Mouse (Mus musculus): ENCODE data around the gene Ifrd2.
"Not testable (repeated sequence)": the region's sequence is repeated elsewhere in the genome, so short reads cannot be mapped to it uniquely, and the experiment has no call there.

Ifrd2 gene

DNA sequence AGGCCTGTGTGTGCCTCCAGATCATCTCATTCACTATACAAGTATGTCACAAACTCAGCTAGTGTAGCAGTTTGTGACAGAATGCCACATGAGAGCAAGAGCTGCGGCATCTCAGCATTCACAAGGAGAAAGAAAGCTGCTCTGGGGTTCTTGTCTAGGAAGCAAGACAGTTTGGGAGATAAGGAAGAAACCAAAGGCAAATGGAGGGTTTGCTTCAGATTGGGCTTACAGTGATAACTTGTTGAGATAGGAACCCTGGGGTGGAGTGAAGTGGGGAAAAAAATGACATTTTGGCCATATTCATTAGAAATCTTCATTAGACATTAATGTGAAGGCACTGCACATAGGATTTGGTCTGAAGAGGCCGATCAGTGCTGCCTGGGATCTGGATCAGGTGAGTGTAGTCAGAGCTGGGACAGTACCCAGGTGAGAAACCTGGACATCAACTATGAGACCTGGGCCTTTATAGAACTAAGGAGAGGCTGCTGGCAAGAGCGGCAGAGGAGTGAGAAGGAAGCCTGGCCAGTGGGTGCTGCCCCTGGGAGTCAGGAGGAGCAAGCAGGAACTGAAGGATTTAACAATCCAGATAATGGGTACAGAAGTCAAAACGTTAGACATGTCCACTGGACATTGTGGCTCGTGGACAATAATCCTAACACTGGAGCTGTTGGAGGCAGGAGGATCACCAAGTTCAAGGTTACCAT lies 34.6 kb upstream of the Ifrd2 start:
- DNase-seq (ENCODE audit: low spot score) = no peak

- no peak for DNase-seq (ENCODE audit: low spot score)
These were observed 33.7 kb upstream of the Ifrd2 start for GRCm38 (mm10) chr9:107553541-107554318.

- peak; percentile 75 for DNase-seq (ENCODE audit: low spot score)
These were observed 33.1 kb upstream of the Ifrd2 start for GRCm38 (mm10) chr9:107554319-107554825.

GRCm38 (mm10) chr9:107555031-107555457 lies 32.4 kb upstream of the Ifrd2 start:
- no peak for DNase-seq (ENCODE audit: low spot score)

DNA sequence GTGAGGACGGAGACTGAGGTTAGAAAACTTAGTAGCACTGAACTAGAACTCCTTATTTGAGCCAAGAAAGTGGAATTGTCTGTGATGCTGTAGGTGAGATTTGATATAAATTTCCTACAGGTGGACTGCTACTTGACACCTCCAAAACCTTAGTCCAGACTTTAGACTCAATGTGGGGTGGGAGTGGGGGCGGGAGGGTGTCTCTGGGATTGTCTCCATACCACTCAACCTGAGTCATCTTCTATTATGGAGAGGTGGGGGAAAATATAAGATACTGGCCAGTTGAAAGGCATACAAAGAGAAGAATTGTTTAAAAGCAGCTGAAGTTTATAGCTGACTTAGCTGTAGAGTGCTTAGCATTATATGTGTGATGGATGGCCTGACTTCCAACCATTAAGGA lies 31.7 kb upstream of the Ifrd2 start:
- DNase-seq (ENCODE audit: low spot score) = no peak

DNA sequence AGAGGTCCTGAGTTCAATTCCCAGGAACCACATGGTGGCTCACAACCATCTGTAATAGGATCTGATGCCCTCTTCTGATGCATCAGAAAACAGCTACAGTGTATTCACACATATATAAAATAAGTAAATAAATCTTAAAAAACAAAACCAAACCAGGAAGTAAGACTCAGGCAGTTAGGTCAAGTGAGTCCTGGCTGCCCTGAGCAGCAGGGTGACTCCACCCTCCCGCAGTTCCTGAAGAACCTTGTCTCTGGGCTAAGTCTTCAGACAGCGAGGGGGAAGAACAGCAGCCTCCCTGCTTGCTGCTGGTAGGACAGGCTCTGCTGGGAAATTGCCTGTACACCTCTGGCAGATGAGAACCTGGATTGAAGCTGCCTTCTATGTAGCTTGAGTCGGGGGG lies 31.1 kb upstream of the Ifrd2 start:
- DNase-seq (ENCODE audit: low spot score) = no peak

DNA sequence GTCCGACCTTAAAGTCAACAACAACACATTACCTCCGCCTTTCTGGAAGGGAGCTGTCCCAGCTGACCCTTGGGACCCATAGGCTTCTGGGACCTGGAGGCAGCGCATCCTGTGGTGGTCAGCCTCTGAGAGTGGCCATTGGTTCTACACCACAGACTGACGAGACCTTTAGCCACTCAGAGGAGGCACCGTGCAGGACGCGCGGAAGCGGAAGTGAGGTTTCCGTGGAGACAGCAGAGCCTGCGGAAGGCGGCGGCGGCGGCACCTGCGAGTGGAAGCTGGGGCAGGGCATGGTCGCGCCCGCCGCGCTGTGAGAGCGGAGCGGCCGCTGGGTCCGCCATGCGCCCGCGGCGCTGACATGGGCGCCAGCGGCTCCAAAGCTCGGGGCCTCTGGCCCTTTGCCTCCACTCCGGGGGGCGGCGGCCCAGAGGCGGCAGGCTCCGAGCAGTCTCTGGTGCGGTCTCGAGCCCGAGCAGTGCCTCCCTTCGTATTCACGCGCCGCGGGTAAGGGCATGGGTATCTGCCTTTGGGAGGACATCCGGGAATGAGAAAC lies 24.3 kb upstream of the Ifrd2 start, which contains the start of gene Tusc2:
Gene Tusc2, plus strand, starts transcription at position 227 of the 553 bp plus-strand sequence.
- peak; percentile 75 for DNase-seq (ENCODE audit: low spot score)

DNA sequence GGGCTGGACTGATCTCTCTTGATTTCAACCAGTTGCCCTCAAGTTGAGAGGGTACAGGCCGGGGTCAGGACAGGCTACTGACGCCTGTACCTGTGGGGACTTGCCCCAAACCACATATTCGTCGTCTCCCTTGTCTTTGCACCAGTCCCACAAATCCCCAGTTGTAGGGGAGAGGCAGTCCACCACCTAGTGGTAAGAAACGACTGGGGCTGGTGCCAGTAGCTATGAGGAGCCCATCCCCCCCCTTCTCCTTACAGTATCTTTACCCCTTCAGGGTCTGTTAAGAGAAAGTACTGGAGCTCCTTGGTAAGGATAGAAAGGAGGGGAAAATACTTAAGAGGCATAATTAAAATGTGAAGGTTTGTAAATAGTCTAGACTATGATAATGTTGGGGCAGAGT lies 21.9 kb upstream of the Ifrd2 start:
- DNase-seq (ENCODE audit: low spot score) = not testable (repeated sequence)

GRCm38 (mm10) chr9:107566041-107566709 lies 21.3 kb upstream of the Ifrd2 start:
- no peak for DNase-seq (ENCODE audit: low spot score)

DNA sequence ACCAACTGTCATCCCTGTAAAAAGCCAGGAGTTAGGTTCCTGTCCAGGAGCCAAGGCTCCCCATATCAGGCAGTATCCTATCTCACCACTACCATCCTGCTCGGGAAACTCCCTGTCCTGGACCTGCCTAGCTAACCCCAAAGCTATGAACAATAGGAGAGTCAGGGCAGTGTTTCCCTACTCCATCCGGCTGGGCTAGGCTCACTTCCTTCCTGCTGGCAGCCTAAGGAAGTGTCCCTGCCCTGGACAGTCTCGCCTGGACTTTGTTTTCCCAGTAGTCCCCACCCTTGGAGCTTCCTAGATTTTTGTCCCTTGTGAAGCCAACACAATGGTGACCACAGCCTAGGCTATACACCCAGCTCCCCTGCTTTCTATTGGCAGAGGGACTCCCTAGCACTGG lies 20.6 kb upstream of the Ifrd2 start:
- DNase-seq (ENCODE audit: low spot score) = no peak

DNA sequence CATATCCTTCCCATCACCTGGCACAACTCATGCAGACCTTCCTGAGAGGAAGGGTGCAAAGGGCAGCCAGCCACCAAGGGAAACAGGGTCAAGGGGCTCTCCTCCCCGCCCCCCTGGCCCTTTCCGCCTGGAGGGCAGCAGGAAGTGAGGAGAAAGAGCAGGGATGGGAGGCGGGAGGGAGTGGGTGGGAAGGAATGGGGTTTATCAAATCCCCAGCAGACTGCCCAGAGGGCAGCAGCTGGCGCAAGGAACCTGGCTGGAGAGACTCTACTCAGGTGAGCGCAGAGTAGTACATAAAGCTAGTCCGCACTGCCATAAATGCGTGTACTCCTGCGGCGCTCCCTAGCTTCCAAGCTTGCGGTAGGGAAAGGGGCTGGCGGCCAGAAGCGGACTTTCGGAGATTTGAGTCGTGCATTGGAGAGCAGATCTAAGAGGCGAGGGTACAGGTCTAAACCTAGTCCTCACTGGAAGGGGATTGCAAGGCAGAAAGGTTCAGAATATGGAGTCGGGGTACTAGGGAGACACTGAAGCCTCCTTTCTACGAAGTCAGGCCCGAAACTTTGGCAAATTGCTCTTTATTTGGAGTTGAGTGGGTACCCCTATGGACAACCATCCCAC lies 19.6 kb upstream of the Ifrd2 start, which contains the start of gene Hyal2:
Gene Hyal2, plus strand, starts transcription at position 244 of the 618 bp plus-strand sequence.
- no peak for DNase-seq (ENCODE audit: low spot score)

GRCm38 (mm10) chr9:107568331-107569261 lies 18.8 kb upstream of the Ifrd2 start:
- DNase-seq (ENCODE audit: low spot score) = no peak

GRCm38 (mm10) chr9:107569270-107569669 lies 18.2 kb upstream of the Ifrd2 start:
- DNase-seq (ENCODE audit: low spot score) = no peak

DNA sequence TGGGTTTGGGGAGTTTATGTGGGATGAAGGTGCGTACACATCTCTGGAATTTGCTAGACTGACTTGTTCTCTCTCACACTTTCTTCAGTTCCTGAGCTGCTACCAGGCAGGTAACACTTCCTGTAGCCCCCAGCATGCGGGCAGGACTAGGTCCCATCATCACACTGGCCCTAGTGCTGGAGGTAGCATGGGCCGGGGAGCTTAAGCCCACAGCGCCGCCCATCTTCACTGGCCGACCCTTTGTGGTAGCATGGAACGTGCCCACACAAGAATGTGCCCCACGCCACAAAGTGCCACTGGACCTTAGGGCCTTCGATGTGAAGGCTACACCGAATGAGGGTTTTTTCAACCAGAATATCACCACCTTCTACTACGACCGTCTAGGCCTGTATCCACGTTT lies 17.4 kb upstream of the Ifrd2 start:
- no peak for DNase-seq (ENCODE audit: low spot score)

- no peak for DNase-seq (ENCODE audit: low spot score)
These were observed 16.6 kb upstream of the Ifrd2 start for GRCm38 (mm10) chr9:107570845-107571244.

GRCm38 (mm10) chr9:107571534-107572326 lies 15.7 kb upstream of the Ifrd2 start:
- no peak for DNase-seq (ENCODE audit: low spot score)

- no peak for DNase-seq (ENCODE audit: low spot score)
These were observed 15.1 kb upstream of the Ifrd2 start for GRCm38 (mm10) chr9:107572327-107572662.

- DNase-seq (ENCODE audit: low spot score) = not testable (repeated sequence)
These were observed 13.7 kb upstream of the Ifrd2 start for GRCm38 (mm10) chr9:107573774-107574173.

GRCm38 (mm10) chr9:107575579-107576356 lies 11.7 kb upstream of the Ifrd2 start:
- no peak for DNase-seq (ENCODE audit: low spot score)
